Mouse (Mus musculus) CD4-positive, CD25-positive, alpha-beta regulatory T cell, adult 4 months (primary cell): ENCODE measurements at regions not wholly inside any gene's neighbourhood (a gene's known extent, or its start where the extent isn't known, plus 50 kb on each side); places are given as distances from the start of the nearest gene placed in this dataset.

Experiments
- ATAC-seq: one replicate; pipeline ENCODE4 v1.8.0; 2017

DNA sequence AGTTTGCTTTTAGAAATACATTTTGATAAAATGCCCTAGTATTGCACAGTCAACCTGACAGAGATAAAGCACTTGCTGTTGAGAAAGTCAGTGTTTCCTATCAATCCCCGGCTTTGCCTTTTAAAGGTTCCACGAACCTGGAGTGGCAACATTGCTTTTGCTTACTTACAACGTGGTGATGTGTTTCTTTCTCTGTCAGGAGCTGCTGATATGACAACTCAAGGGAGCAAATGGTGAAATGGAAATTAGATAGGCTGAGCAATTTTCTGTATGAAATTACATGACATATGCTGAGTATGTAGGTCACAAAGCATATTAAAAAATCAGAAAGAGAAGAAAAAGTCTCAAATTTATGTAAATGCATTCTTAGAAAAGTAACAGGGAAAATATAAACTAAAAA is 336.8 kb downstream of the 1700017N19Rik start:
- ATAC-seq: no peak

DNA sequence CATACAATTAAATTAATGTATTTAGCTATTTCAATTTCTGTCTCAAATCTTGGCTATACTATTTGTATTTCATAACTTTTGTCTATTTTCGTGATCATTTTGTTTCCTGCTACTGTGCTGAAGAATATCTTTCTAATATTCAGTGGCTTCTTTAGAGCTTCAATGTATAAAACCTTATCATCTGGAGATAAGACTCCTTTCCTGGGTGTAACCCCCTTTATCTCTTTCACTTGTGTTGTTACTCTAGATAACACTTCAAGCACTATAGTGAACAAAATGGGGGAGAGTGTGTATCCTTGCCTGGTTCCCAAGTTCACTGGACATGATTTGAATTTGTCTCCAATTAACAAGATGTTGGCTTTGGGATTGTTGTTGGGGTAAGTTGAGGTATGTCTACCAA is 341.5 kb downstream of the 1700017N19Rik start:
- no peak for ATAC-seq

- ATAC-seq: no peak
These were observed 368.1 kb downstream of the 1700017N19Rik start for GRCm38 (mm10) chr10:100958371-100958770.

- no peak for ATAC-seq
These were observed 413.2 kb downstream of the 1700017N19Rik start for GRCm38 (mm10) chr10:101003469-101003868.

DNA sequence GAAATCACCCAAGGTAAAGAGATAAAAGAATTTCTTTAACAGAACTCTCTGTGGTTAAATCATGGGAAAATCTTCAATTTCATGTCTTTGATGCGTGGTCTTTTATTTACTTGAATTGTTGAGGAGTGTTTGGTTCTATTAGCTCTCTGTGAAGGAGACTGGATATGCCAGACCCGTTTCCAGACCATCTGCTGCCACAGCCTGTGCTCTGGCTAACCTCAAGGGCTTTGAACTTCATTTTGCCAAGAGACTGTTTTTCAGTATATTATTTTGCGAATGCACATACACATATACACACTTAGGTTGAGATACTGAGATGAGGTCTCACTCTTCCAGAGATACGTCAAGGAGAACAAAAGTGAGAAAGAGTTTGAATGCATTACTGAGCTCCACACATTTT is 414.4 kb downstream of the 1700017N19Rik start:
- ATAC-seq: no peak

DNA sequence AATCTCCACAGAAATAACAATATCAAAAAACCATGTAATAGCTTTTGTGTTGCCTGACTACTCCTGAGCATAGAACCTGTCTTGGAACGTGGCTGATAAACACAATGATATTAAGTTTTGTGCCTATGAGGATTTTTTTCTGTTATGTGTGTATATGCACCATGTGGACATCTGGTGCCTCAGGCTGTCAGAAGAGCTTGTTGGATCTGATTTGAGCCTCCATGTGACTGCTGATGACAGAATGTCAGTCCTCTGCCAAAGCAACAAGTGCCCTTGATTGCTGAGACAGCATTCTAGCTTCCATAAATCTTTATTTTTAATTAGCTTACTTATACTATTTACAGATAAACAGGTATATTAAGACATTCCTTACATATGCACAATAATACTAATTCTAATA is 425.1 kb downstream of the 1700017N19Rik start:
- no peak for ATAC-seq

DNA sequence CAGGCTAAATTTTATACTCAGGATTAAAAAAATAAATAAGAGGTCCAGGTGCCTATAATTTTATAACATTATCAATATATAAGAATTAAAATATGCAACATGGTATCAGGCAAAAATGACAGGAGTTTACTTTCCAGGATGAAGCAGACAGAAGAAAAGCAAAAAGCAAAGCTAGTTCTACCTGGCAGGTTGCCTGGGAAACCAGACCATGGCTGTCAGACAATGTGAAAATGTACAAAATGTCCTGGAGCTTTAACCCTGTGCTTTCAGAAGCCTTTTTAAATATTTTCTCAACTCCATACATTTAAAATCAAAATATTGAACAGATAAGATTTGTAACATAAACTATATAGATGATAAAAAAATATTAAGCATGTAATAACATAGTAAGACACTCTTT is 448.3 kb downstream of the 1700017N19Rik start:
- ATAC-seq: no peak

DNA sequence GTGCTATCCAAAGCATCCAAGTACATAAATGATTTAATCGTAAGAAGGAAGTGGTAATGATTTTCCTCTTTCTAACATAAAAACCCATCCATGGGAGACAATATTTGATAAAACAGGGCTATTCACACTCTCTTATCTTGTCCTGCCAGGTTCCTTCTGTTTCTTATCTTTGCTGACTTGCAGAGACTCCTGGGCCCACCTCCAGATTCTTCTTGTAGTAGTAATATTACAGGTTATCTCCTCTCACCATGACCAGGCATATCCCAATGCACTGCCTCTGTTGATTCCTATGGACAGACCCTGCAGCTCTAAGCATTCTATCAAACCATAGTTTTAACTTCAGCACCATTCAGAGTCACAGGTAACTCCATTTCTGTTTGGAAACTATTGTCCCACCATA is 448.8 kb downstream of the 1700017N19Rik start:
- ATAC-seq: no peak
